Mouse (Mus musculus) kidney, postnatal 14 days (tissue): ENCODE measurements around the gene Acsm2.

ENCODE experiments used
- DNase-seq: peaks from one replicate; pipeline ENCODE4 v3.0.0; 2022; ENCODE audit warnings: mixed read lengths

The Acsm2 gene

GRCm38 (mm10) chr7:119554040-119554439 lies at the start of gene Acsm2:
Acsm2 (plus strand) TSS chr7:119554340.
- DNase-seq: no peak

GRCm38 (mm10) chr7:119511143-119511542 lies 43.0 kb upstream of the Acsm2 start:
- peak; percentile 94 for DNase-seq

DNA sequence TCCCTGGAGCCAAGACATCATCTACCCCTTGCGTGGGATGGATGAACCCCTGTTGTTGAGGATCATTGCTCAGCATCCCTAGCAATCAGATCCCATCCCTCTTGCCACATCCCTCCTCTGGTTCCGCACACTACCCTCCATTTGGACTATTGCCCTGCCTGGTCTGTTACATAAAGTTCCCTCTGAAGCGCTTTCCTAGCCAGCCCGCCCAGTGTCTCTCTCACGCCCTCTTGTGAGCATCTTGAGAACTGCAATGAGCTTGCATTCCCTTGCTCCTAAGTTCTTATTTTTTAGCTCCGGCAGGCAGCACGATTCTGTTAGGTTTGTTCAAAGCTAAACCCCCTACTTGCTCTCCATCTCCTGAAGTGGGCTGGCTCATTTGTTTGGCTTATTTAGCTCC lies 41.1 kb upstream of the Acsm2 start:
- peak; percentile 85 for DNase-seq

- peak; percentile 58 for DNase-seq
These were observed 38.5 kb upstream of the Acsm2 start for GRCm38 (mm10) chr7:119515492-119516271.

- DNase-seq: no peak
These were observed 37.9 kb upstream of the Acsm2 start for GRCm38 (mm10) chr7:119516272-119516558.

DNA sequence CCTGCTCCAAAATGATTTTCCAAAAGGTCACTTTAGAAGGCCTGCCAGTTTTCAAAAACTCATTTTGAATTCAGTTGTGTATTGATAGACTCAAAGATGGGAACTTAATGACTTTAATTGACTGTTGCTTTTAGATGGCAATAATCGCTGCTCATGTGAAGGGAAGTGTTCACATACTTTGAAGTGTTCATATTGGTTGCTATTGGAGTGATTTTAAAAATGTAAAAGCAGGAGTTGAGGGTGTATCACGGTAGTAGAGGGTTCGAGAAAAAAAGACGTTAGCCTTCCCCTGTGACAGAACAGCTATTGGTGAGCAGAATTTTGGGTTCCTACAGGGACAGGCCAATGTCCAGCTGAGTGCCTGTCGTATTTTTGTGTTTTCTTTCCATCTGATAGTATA lies 35.0 kb upstream of the Acsm2 start, which contains the start of gene Acsm5:
TSS of gene Acsm5 (plus strand) at position 301 of the 400 bp plus-strand sequence.
- no peak for DNase-seq

DNA sequence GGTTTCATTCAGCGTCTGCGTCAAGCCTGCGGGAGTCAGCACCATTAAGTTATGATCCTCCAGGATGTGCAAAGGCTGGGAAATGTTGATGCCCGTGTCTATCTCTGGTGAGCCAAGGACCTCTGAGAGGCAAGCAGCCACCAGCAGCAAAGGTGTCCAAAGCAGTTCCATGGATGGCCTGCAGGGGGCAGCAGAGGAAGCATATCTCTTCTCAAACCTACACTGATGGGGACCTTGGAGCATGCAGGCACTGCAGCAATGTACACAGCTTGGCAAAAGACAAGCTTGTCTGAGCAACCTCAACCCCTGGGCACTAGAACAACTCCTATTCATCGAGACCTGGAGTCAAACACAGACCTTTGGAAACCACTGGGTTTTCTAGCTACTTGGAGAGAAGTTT lies 34.5 kb upstream of the Acsm2 start:
- DNase-seq: peak; percentile 86

DNA sequence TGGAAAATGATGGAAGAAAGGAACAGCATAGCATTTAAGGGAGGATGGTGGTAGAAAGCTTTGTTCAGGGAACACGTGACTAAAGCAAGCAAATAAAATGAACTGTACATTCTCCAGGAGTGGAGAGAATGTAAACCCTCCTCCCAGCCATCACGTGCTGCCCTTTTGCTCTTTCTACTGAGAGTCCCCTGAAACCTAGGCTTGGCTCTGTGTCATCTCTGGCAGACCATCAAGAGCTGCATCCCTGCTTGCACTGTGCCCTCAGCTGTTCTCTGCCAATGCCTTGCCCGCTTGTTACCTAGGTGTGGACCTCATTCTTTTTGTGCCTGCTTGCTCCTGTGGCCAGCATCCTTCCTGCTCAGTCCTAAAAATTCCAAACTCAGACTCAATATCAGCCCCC lies 32.3 kb upstream of the Acsm2 start:
- DNase-seq: peak; percentile 87

GRCm38 (mm10) chr7:119522385-119522784 lies 31.8 kb upstream of the Acsm2 start:
- DNase-seq: peak; percentile 71

GRCm38 (mm10) chr7:119523389-119523788 lies 30.8 kb upstream of the Acsm2 start, which contains the start of gene Pdilt:
Pdilt (minus strand) TSS chr7:119523489.
- no peak for DNase-seq

- DNase-seq: peak; percentile 79
These were observed 28.3 kb upstream of the Acsm2 start for GRCm38 (mm10) chr7:119525881-119526281.

GRCm38 (mm10) chr7:119526486-119526885 lies 27.7 kb upstream of the Acsm2 start:
- DNase-seq: no peak

DNA sequence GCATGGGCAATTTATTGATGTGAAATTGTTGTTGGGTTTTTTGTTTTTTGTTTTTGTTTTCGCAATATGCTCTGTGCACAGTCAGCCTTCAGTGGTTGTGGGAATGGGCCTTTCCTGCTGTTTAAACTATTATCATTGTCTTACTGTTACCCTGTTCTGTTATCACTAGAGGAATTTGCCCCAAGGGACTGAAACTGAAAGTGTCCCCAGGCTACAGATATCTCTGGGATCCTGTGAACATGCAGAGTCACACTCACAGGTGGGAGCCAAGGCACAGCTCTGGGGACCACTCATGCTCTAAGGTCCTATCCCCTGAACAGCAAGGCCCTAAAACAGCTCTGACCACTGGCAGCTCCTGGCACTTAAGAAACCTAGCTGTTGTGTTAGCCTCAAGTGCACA lies 27.0 kb upstream of the Acsm2 start:
- no peak for DNase-seq

DNA sequence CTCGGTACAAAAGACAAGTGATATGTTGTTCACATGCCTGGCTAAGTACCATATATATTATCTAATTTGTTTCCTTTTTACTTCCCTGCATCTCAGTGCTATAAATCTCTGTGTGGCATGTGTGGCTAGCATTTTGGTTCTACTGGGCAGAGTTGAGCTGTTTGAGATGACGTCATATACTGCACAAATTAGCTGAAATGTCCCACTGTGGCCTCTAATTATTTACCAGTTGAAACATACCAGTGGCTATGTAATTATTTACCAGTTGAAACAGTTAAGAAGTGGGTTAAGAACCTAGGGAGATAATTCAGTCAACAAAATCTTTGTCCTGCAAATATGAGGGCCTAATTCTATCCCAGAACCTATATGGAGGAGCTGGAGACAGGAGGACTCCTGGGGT lies 26.6 kb upstream of the Acsm2 start:
- no peak for DNase-seq

DNA sequence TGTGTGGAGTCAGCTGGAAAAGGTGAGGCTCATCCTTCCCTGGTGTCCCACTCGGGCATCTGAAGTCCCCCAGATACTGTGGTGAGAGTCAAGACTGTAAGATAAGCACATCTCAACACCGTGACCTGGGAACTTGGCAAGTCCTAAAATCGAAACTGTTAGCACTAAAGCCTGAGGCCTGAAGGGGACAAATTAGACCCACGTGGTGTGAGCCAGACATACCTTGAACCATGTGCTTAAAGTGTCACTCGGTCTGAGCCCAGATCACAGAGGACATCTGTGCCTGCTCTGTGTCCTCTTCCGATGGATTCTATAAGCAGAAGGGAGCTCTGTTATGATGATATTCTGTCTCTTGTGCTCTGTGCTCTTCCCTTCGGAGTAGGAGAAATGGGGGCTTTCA lies 25.5 kb upstream of the Acsm2 start:
- no peak for DNase-seq

- no peak for DNase-seq
These were observed 21.2 kb upstream of the Acsm2 start for GRCm38 (mm10) chr7:119532924-119533323.

DNA sequence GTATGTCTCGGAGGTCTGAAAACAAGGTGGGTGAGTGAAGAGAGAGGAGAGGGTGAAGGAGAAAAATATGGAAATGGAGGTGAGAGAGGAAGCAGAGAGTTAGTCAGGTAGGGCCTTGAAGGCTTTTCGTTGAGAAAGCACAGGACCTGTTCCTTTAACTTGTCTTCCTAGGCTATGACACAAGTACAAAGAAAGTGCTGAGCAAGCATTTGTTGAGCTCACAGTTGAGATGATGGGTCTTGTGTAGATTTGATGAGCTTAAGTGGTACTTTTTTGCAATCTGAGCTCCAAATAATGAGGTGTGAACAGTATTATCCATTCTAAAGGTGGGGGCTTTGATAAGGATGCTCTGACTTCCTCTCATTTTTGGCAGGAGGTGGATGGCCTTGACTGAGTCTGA lies 19.8 kb upstream of the Acsm2 start:
- no peak for DNase-seq

DNA sequence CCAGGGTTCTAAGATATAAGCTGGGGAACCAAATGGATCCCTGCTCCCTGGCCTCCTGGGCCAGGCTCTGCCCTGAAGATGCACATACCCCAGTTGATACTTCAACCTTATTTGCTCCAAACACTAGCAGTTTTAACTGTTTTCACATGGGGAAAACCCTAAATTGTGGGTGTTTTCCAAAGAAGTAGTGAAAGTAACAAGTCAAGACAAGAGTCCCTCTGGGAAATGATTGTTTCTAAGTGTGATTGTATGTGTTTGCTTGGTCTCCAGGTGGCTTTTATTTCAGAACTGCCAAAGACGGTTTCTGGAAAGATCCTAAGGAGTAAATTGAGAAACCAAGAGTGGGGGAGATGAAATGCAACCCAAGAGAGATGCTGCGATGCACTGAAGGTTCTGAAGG lies 11.7 kb upstream of the Acsm2 start:
- no peak for DNase-seq

DNA sequence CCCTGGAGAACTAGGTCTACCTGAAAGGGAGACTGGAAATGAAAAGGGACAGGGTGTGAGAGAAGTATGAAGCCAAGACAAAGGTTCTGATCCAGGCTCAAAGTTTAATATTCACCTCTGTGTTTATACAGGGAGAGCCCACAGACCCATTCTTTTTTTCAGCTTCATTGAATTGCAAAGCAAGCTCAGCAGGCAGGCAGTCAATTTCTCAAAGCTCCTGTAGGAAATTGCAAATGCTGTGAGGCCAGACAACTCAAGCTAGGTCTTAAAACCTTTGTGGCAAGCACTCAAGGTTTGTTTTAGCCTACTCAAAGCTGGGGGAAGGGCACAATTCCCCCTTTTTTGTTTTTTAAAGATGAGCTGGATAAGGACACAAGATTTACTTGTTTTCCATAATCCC lies 8.6 kb upstream of the Acsm2 start:
- DNase-seq: no peak

- DNase-seq: no peak
These were observed 3.5 kb upstream of the Acsm2 start for GRCm38 (mm10) chr7:119550471-119551222.

DNA sequence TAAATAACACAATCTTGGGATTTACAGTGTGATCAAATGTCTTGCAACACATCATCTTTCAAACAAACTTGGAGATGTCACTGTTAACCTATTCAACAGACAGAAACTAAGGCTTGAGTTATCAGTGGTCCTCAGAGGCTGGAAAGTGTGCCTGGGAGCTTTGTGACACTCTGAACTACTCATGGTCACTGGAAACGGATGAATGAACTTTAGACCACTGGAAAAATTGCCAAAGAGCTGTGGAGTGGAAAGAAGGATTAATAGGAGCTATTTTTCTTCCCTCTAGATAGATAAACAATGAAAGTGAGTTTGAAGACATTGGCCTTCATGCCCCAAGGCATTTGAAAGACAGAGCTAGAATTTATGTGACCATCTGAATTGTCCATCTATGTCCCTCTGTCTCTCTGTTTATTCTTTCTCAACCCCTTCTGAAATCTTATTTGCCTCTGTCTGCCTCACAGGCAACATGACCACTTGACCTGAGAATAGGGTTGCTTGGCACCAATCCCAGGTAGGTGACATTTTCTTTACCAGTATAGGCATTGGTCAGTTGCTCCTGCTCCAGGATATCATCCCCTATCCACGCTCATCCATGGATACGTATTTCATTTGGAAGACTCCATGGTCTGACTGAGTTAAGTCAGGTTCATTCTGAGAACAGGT lies 5.8 kb downstream of the Acsm2 start:
- DNase-seq: peak; percentile 45

- DNase-seq: peak; percentile 19
These were observed 6.3 kb downstream of the Acsm2 start for GRCm38 (mm10) chr7:119560452-119560835.

DNA sequence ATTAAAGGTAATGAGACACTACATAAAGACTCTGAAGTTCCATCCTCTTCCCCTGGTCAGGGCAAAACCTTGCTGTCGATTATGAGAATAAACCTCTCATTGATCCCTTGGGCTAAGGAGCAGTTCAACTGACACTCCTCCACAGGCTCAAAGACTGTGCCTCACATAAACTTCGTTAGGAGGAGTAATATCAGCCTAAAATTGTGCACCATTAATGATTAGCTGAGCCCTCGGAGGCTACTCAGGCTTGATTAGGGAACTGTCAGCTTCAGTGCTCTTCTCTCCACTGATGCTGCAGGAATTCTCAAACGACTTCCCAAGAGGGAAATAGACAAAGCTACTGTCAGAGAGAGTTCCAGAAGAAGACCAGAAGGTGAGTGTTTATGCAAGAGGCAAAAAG lies 7.3 kb downstream of the Acsm2 start:
- DNase-seq: peak; percentile 22

GRCm38 (mm10) chr7:119562476-119562875 lies 8.3 kb downstream of the Acsm2 start:
- peak; percentile 49 for DNase-seq
